Mouse (Mus musculus) urinary bladder, postnatal 36 days (tissue): ENCODE data around the gene Slco3a1.

ENCODE experiments used
- DNase-seq, 2 experiments: peaks; one replicate each; pipeline ENCODE4 v3.0.0; 2022; ENCODE audit warnings: low spot score in 2 of 2, mixed read lengths in 1 of 2

The Slco3a1 gene

GRCm38 (mm10) chr7:74528182-74528581 is 26.4 kb downstream of the Slco3a1 start:
- no peak for DNase-seq

- DNase-seq = no peak
Measured at GRCm38 (mm10) chr7:74527689-74528088, 26.9 kb downstream of the Slco3a1 start.

- DNase-seq = no peak
Measured at GRCm38 (mm10) chr7:74526030-74526429, 28.6 kb downstream of the Slco3a1 start.

GRCm38 (mm10) chr7:74525586-74525985 is 29.0 kb downstream of the Slco3a1 start:
- DNase-seq = no peak

GRCm38 (mm10) chr7:74524188-74524971 is 30.2 kb downstream of the Slco3a1 start:
- no peak for DNase-seq

GRCm38 (mm10) chr7:74523086-74523485 is 31.5 kb downstream of the Slco3a1 start:
- no peak for DNase-seq

- no peak for DNase-seq
Measured at GRCm38 (mm10) chr7:74522260-74522659, 32.3 kb downstream of the Slco3a1 start.

GRCm38 (mm10) chr7:74519386-74519785 is 35.2 kb downstream of the Slco3a1 start:
- DNase-seq = no peak

- no peak for DNase-seq
Measured at GRCm38 (mm10) chr7:74518776-74519175, 35.8 kb downstream of the Slco3a1 start.

- DNase-seq = no peak
Measured at GRCm38 (mm10) chr7:74518255-74518654, 36.3 kb downstream of the Slco3a1 start.

- DNase-seq = no peak
Measured at GRCm38 (mm10) chr7:74510676-74511075, 43.9 kb downstream of the Slco3a1 start.

- DNase-seq = no peak
Measured at GRCm38 (mm10) chr7:74508205-74508604, 46.4 kb downstream of the Slco3a1 start.

- no peak for DNase-seq
Measured at GRCm38 (mm10) chr7:74506856-74507255, 47.7 kb downstream of the Slco3a1 start.

- DNase-seq = no peak
Measured at GRCm38 (mm10) chr7:74505635-74506034, 48.9 kb downstream of the Slco3a1 start.

GRCm38 (mm10) chr7:74501187-74501586 is 53.4 kb downstream of the Slco3a1 start:
- DNase-seq = no peak

- no peak for DNase-seq
Measured at GRCm38 (mm10) chr7:74499470-74499869, 55.1 kb downstream of the Slco3a1 start.

GRCm38 (mm10) chr7:74498266-74498980 is 56.2 kb downstream of the Slco3a1 start:
- no peak for DNase-seq

- no peak for DNase-seq
Measured at GRCm38 (mm10) chr7:74497203-74497602, 57.4 kb downstream of the Slco3a1 start.

GRCm38 (mm10) chr7:74495451-74495850 is 59.1 kb downstream of the Slco3a1 start:
- DNase-seq = no peak

GRCm38 (mm10) chr7:74493775-74494174 is 60.8 kb downstream of the Slco3a1 start:
- no peak for DNase-seq

GRCm38 (mm10) chr7:74491683-74492355 is 62.8 kb downstream of the Slco3a1 start:
- DNase-seq = no peak

- DNase-seq = no peak
Measured at GRCm38 (mm10) chr7:74488141-74488540, 66.4 kb downstream of the Slco3a1 start.

GRCm38 (mm10) chr7:74487727-74488126 is 66.9 kb downstream of the Slco3a1 start:
- no peak for DNase-seq
